Mouse (Mus musculus) lung, embryonic 15.5 days (tissue): ENCODE measurements around the gene Hsf2bp. TPM values are rescaled to one million over a fixed set of nuclear protein-coding genes. Genes with fewer than 3 reads are reported as not detected.

Source experiments
- ATAC-seq: fragments of 200-750 bp; cut with Nextera tagmentation; 2 replicates; pipeline ENCODE4 v1.8.0; 2017; ENCODE audit warnings: moderate number of reproducible peaks, borderline replicate concordance; ENCODE audit not compliant: low FRiP score, low TSS enrichment; ENCODE audit errors: extremely low read depth
- H3K27ac ChIP-seq: fragments of 300-500 bp; sonication (generic); 2 replicates; pipeline ENCODE4 v1.5.1; 2015; ENCODE audit warnings: moderate library complexity, mild to moderate bottlenecking, inconsistent platforms
- H3K27me3 ChIP-seq: fragments of 300-500 bp; sonication (generic); 2 replicates; pipeline ENCODE4 v1.6.1; 2015; ENCODE audit warnings: inconsistent platforms
- H3K36me3 ChIP-seq: fragments of 300-500 bp; sonication (generic); 2 replicates; pipeline ENCODE4 v1.6.1; 2015; ENCODE audit warnings: inconsistent platforms
- H3K4me1 ChIP-seq: fragments of 300-500 bp; sonication (generic); 2 replicates; pipeline ENCODE4 v1.6.1; 2015; ENCODE audit warnings: inconsistent platforms
- H3K4me2 ChIP-seq: fragments of 300-500 bp; sonication (generic); 2 replicates; pipeline ENCODE4 v1.6.1; 2015; ENCODE audit warnings: inconsistent platforms, mild to moderate bottlenecking, moderate library complexity
- H3K4me3 ChIP-seq: fragments of 300-500 bp; sonication (generic); 2 replicates; pipeline ENCODE4 v1.5.1; 2015; ENCODE audit warnings: mild to moderate bottlenecking, inconsistent platforms
- H3K9ac ChIP-seq: fragments of 300-500 bp; sonication (generic); 2 replicates; pipeline ENCODE4 v1.6.1; 2015; ENCODE audit warnings: inconsistent platforms
- H3K9me3 ChIP-seq: fragments of 300-500 bp; sonication (generic); 2 replicates; pipeline ENCODE4 v1.6.1; 2016; ENCODE audit warnings: inconsistent platforms
- WGBS: fragments of 180-500 bp; shearing (Covaris S2); methylation state at CpG from one replicate; pipeline ENCODE4 v1.1.7; 2015; 5-methylcytosine and 5-hydroxymethylcytosine counted together
- polyA plus RNA-seq: library from polyadenylated mRNA; unstranded; fragments of >200 nt; fragmentation: Nextera tagmentation; extraction: Ambion mirVana; gene quantifications from 2 replicates; pipeline ENCODE4 v1.2.1, GENCODE M21; 2015

Hsf2bp gene
- polyA plus RNA-seq, 1 experiment from 2014 or later = 0.55 TPM

- Histone ChIP-seq H3K4me1 (peaks cover 46% of the 10 kb centered on the region), H3K27ac (no peak overlapping the region), H3K4me2 (no peak overlapping the region), H3K27me3 (no peaks in the 10 kb centered on the region), H3K9ac (no peak overlapping the region), H3K9me3 (no peaks in the 10 kb centered on the region), H3K36me3 (no peaks in the 10 kb centered on the region), H3K4me3 (no peak overlapping the region)
- WGBS = 92% methylated on average over 5 of the region's 5 CpGs
- ATAC-seq = no peak
Observed at GRCm38 (mm10) chr17:31914323-31914722, 121.8 kb downstream of the Hsf2bp start.

GRCm38 (mm10) chr17:31912881-31913662 is 123.1 kb downstream of the Hsf2bp start:
- Histone ChIP-seq H3K27ac (no peak overlapping the region), H3K9me3 (no peaks in the 10 kb centered on the region)

GRCm38 (mm10) chr17:31912387-31912786 is 123.8 kb downstream of the Hsf2bp start:
- no peak overlapping the region for H3K27ac ChIP-seq
- no peak overlapping the region for H3K9ac ChIP-seq
- no peaks in the 10 kb centered on the region for H3K27me3 ChIP-seq
- H3K9me3 ChIP-seq = no peaks in the 10 kb centered on the region
- H3K4me2 ChIP-seq = no peak overlapping the region
- no peaks in the 10 kb centered on the region for H3K36me3 ChIP-seq
- whole genome bisulfite sequencing = 60% methylated on average over 16 of the region's 16 CpGs
- H3K4me3 ChIP-seq = no peak overlapping the region
- peaks cover 38% of the 10 kb centered on the region for H3K4me1 ChIP-seq
- ATAC-seq = no peak

More at GRCm38 (mm10) chr17:31912881-31913662, 123.1 kb downstream of the Hsf2bp start:
- Histone ChIP-seq H3K4me1 (peaks cover 38% of the 10 kb centered on the region), H3K4me3 (no peak overlapping the region), H3K9ac (no peak overlapping the region), H3K27me3 (no peaks in the 10 kb centered on the region), H3K4me2 (no peak overlapping the region), H3K36me3 (no peaks in the 10 kb centered on the region)
- WGBS = 53% methylated on average over 18 of the region's 18 CpGs
- ATAC-seq = no peak

GRCm38 (mm10) chr17:31908966-31909365 is 127.2 kb downstream of the Hsf2bp start:
- Histone ChIP-seq H3K9me3 (no peaks in the 10 kb centered on the region), H3K4me3 (no peak overlapping the region), H3K4me2 (no peak overlapping the region), H3K4me1 (peaks cover 28% of the 10 kb centered on the region), H3K27me3 (no peaks in the 10 kb centered on the region), H3K27ac (no peak overlapping the region), H3K36me3 (no peaks in the 10 kb centered on the region), H3K9ac (no peak overlapping the region)
- WGBS = 94% methylated on average over 2 of the region's 2 CpGs
- ATAC-seq = no peak

GRCm38 (mm10) chr17:31906441-31906840 is 129.7 kb downstream of the Hsf2bp start:
- Histone ChIP-seq H3K4me1 (peaks cover 20% of the 10 kb centered on the region), H3K9ac (no peak overlapping the region), H3K27ac (peak overlapping the region; percentile 77), H3K27me3 (no peaks in the 10 kb centered on the region), H3K4me2 (no peak overlapping the region), H3K4me3 (no peak overlapping the region), H3K36me3 (no peaks in the 10 kb centered on the region), H3K9me3 (no peaks in the 10 kb centered on the region)
- 93% methylated on average over 3 of the region's 3 CpGs for WGBS
- no peak for ATAC-seq

GRCm38 (mm10) chr17:31905791-31906211 is 130.3 kb downstream of the Hsf2bp start:
- Histone ChIP-seq H3K9me3 (no peaks in the 10 kb centered on the region), H3K4me3 (no peak overlapping the region), H3K4me2 (no peak overlapping the region), H3K27me3 (no peaks in the 10 kb centered on the region), H3K27ac (peak overlapping the region; percentile 82), H3K4me1 (peaks cover 25% of the 10 kb centered on the region), H3K36me3 (no peaks in the 10 kb centered on the region), H3K9ac (no peak overlapping the region)
- WGBS = 58% methylated on average over 10 of the region's 10 CpGs
- ATAC-seq = no peak

- Histone ChIP-seq H3K36me3 (no peaks in the 10 kb centered on the region), H3K9me3 (no peaks in the 10 kb centered on the region), H3K4me1 (peaks cover 25% of the 10 kb centered on the region), H3K27me3 (no peaks in the 10 kb centered on the region), H3K4me2 (no peak overlapping the region), H3K27ac (peak overlapping the region; percentile 82), H3K9ac (no peak overlapping the region), H3K4me3 (no peak overlapping the region)
- 82% methylated on average over 9 of the region's 9 CpGs for WGBS
- no peak for ATAC-seq
Observed at GRCm38 (mm10) chr17:31905201-31905790, 130.9 kb downstream of the Hsf2bp start.

GRCm38 (mm10) chr17:31904036-31904435 is 132.1 kb downstream of the Hsf2bp start:
- Histone ChIP-seq H3K4me1 (peaks cover 32% of the 10 kb centered on the region), H3K27me3 (no peaks in the 10 kb centered on the region), H3K9ac (no peak overlapping the region), H3K36me3 (no peaks in the 10 kb centered on the region), H3K4me2 (no peak overlapping the region), H3K9me3 (no peaks in the 10 kb centered on the region), H3K4me3 (no peak overlapping the region), H3K27ac (no peak overlapping the region; the same call in 1 of the 2 replicates)
- ATAC-seq = no peak
- WGBS = 82% methylated on average over 7 of the region's 7 CpGs

GRCm38 (mm10) chr17:31902630-31903198 is 133.4 kb downstream of the Hsf2bp start:
- WGBS = 74% methylated on average over 3 of the region's 3 CpGs
- H3K9ac ChIP-seq = no peak overlapping the region

GRCm38 (mm10) chr17:31901461-31902204 is 134.5 kb downstream of the Hsf2bp start:
- H3K27me3 ChIP-seq = no peaks in the 10 kb centered on the region
- H3K9me3 ChIP-seq = no peaks in the 10 kb centered on the region
- WGBS = 20% methylated on average over 11 of the region's 11 CpGs
- peak overlapping the region; percentile 19; the same call in 1 of the 2 replicates for H3K4me2 ChIP-seq
- no peak overlapping the region for H3K4me3 ChIP-seq
- no peak overlapping the region for H3K9ac ChIP-seq
- H3K36me3 ChIP-seq = no peaks in the 10 kb centered on the region
- H3K4me1 ChIP-seq = peaks cover 47% of the 10 kb centered on the region
- ATAC-seq = peak; percentile 40
- peak overlapping the region; percentile 91 for H3K27ac ChIP-seq

More at GRCm38 (mm10) chr17:31902630-31903198, 133.4 kb downstream of the Hsf2bp start:
- H3K4me1 ChIP-seq = peaks cover 39% of the 10 kb centered on the region
- no peaks in the 10 kb centered on the region for H3K36me3 ChIP-seq
- H3K9me3 ChIP-seq = no peaks in the 10 kb centered on the region
- ATAC-seq = no peak
- no peak overlapping the region for H3K4me2 ChIP-seq
- H3K27me3 ChIP-seq = no peaks in the 10 kb centered on the region
- H3K4me3 ChIP-seq = no peak overlapping the region
- H3K27ac ChIP-seq = peak overlapping the region; percentile 77

GRCm38 (mm10) chr17:31898941-31899340 is 137.2 kb downstream of the Hsf2bp start:
- Histone ChIP-seq H3K9ac (no peak overlapping the region), H3K4me2 (no peak overlapping the region), H3K27me3 (no peaks in the 10 kb centered on the region), H3K27ac (peak overlapping the region; percentile 35; the same call in 1 of the 2 replicates), H3K4me3 (no peak overlapping the region), H3K9me3 (no peaks in the 10 kb centered on the region), H3K4me1 (peaks cover 48% of the 10 kb centered on the region), H3K36me3 (no peaks in the 10 kb centered on the region)
- ATAC-seq = no peak
- 54% methylated on average over 5 of the region's 5 CpGs for WGBS
